In the genomic region with DNA sequence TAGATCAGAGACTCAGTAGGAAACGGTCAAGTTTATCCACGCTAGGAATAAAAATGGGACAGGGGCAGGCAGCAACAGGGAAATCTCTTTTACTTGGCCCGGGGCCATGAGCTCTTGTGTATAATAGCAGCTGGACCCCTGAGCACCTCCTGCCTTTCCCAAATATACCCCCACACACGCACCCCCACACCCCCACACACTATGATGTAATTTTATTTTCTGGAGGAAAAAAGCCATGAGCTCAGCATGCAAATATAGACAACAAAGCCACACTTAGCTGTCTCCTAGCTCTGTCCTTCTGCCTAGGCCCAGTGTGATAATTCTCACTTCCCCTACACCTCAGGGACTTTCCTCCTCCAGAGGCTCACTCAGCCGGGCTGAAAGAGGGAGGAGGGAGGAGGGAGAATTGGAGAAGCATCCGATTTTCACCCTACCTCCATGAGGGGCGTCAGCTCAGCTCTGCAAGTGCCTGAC, we compare ENCODE assay signal across 9 mouse cellular contexts. TPM values are rescaled to one million over a fixed set of nuclear protein-coding genes. Genes with fewer than 3 reads are reported as not detected.
A peak's percentile ranks its signal among the peaks of the same experiment; 100 is the strongest.
DNase-seq lines count a peak whose midpoint lies in the region; ATAC-seq and TF ChIP-seq lines count a peak whose summit lies in the region.
"Had no signal": no experiment of that assay in that cellular context is flagged by ENCODE, and none has a peak within 500 bp of the region (broad histone marks: within the 10 kb centered on the region; RNA-seq: fewer than 3 reads in every experiment).

No protein-coding gene starts in this region.

- peak; percentile 39 to 46 for DNase-seq in layer of hippocampus, adult 2 months (ENCODE audit: low spot score in 2 of 2)
- DNase-seq in layer of hippocampus, adult 8-10 months (ENCODE audit: low spot score in 2 of 2), result no peak
- peak; percentile 45 to 60 for DNase-seq in cerebellum, adult 18-20 months
- DNase-seq in left cerebral cortex, postnatal 14 days (ENCODE audit: low spot score in 2 of 2), result peak; percentile 55 to 65
- DNase-seq in ovary, postnatal 36 days (ENCODE audit: low spot score), result no peak
- DNase-seq in urinary bladder, adult 2 months (ENCODE audit: low spot score), result no peak

- ATAC-seq in forebrain, embryonic 15.5 days (replicated peaks), result peak; percentile 3; the same call in 1 of the 2 replicates
- no peak for ATAC-seq in neural tube, embryonic 12.5 days (ENCODE audit: low FRiP score, low read depth)

- intact Hi-C loops in left cerebral cortex, postnatal 14 days (cut with DNase I), result no loop called here

- peak overlapping the region; percentile 95 for H3K27ac ChIP-seq in layer of hippocampus, adult 2 months
- peak overlapping the region; percentile 98 for H3K27ac ChIP-seq in forebrain, embryonic 15.5 days (replicated peaks)
- no peak overlapping the region for H3K27ac ChIP-seq in neural tube, embryonic 12.5 days

- peak overlapping the region; percentile 83 for H3K4me2 ChIP-seq in forebrain, embryonic 15.5 days (replicated peaks)
- peak overlapping the region; percentile 77 for H3K4me2 ChIP-seq in neural tube, embryonic 12.5 days (replicated peaks)

- H3K9me3 ChIP-seq in forebrain, embryonic 15.5 days, result no peaks in the 10 kb centered on the region
- no peaks in the 10 kb centered on the region for H3K9me3 ChIP-seq in neural tube, embryonic 12.5 days

- TF ChIP-seq CTCF in layer of hippocampus, adult 2 months (conservative IDR thresholded peaks at IDR 0.05), result no peak

- 8% methylated on average over 7 of the region's 7 CpGs for WGBS in forebrain, embryonic 15.5 days
- WGBS in neural tube, embryonic 12.5 days, result 15% methylated on average over 7 of the region's 7 CpGs

- peaks cover 51% of the 10 kb centered on the region for H3K4me1 ChIP-seq in forebrain, embryonic 15.5 days
- H3K4me1 ChIP-seq in neural tube, embryonic 12.5 days, result peaks cover 53% of the 10 kb centered on the region

- no peaks in the 10 kb centered on the region for H3K27me3 ChIP-seq in forebrain, embryonic 15.5 days
- H3K27me3 ChIP-seq in neural tube, embryonic 12.5 days (replicated peaks), result no peaks in the 10 kb centered on the region

- H3K9ac ChIP-seq in forebrain, embryonic 15.5 days (replicated peaks), result peak overlapping the region; percentile 93
- H3K9ac ChIP-seq in neural tube, embryonic 12.5 days, result peak overlapping the region; percentile 85

- no peaks in the 10 kb centered on the region for H3K36me3 ChIP-seq in forebrain, embryonic 15.5 days
- H3K36me3 ChIP-seq in neural tube, embryonic 12.5 days, result no peaks in the 10 kb centered on the region; the same call in 1 of the 2 replicates

- H3K4me3 ChIP-seq in layer of hippocampus, adult 2 months, result peak overlapping the region; percentile 98
- peak overlapping the region; percentile 72 for H3K4me3 ChIP-seq in forebrain, embryonic 15.5 days
- H3K4me3 ChIP-seq in neural tube, embryonic 12.5 days, result no peak overlapping the region

RNA-seq across cellular contexts. Expression of a gene that starts 0.5 kb away (rescaled TPM):
- total RNA-seq in layer of hippocampus, adult 2 months (2021), result 100 to 1,000 TPM; 421 to 428 TPM
- 100 to 1,000 TPM; 445 to 463 (median 462) TPM for total RNA-seq in layer of hippocampus, adult 8-10 months (2022)
- 462 and 488 TPM in 2 replicates for polyA plus RNA-seq in forebrain, embryonic 15.5 days (2015; fragmentation: Nextera tagmentation; extraction: Ambion mirVana)
- total RNA-seq in left cerebral cortex, postnatal 14 days (2021), result 100 to 1,000 TPM; 377 to 379 TPM
- polyA plus RNA-seq in neural tube, embryonic 12.5 days (2016; fragmentation: Nextera tagmentation; extraction: Ambion mirVana), result 293 and 305 TPM in 2 replicates
- polyA plus RNA-seq in urinary bladder, adult 2 months (2012; rRNA removed), result 165 and 166 TPM in 2 replicates

RNA-seq across cellular contexts. Expression of a gene that starts 12.5 kb away (rescaled TPM):
- under 1 TPM; 0.37 to 0.51 TPM for total RNA-seq in layer of hippocampus, adult 2 months (2021)
- total RNA-seq in layer of hippocampus, adult 8-10 months (2022), result under 1 TPM in 3 of 4 experiments, not detected in 1; 0.67 to 0.91 (median 0.78) TPM
- 6.2 and 6.4 TPM in 2 replicates for polyA plus RNA-seq in forebrain, embryonic 15.5 days (2015; fragmentation: Nextera tagmentation; extraction: Ambion mirVana)
- under 1 TPM in 1 of 2 experiments, not detected in 1; 0.55 TPM for total RNA-seq in left cerebral cortex, postnatal 14 days (2021)
- polyA plus RNA-seq in neural tube, embryonic 12.5 days (2016; fragmentation: Nextera tagmentation; extraction: Ambion mirVana), result 2.1 TPM in 2 replicates
- polyA plus RNA-seq in urinary bladder, adult 2 months (2012; rRNA removed), result 3.2 and 3.3 TPM in 2 replicates

RNA-seq across cellular contexts. Expression of a gene that starts 51.1 kb away (rescaled TPM):
- total RNA-seq in layer of hippocampus, adult 2 months (2021), result not detected
- not detected for total RNA-seq in layer of hippocampus, adult 8-10 months (2022)
- polyA plus RNA-seq in forebrain, embryonic 15.5 days (2015; fragmentation: Nextera tagmentation; extraction: Ambion mirVana), result 0.09 and 0.10 TPM in 2 replicates
- not detected for total RNA-seq in left cerebral cortex, postnatal 14 days (2021)
- not detected in 2 replicates for polyA plus RNA-seq in neural tube, embryonic 12.5 days (2016; fragmentation: Nextera tagmentation; extraction: Ambion mirVana)
- polyA plus RNA-seq in urinary bladder, adult 2 months (2012; rRNA removed), result not detected in 2 replicates
- total RNA-seq: layer of hippocampus, postnatal 10 days had no signal

RNA-seq across cellular contexts. Expression of a gene that starts 54.3 kb away (rescaled TPM):
- total RNA-seq in layer of hippocampus, adult 2 months (2021), result 100 to 1,000 TPM; 255 to 257 TPM
- total RNA-seq in layer of hippocampus, adult 8-10 months (2022), result 100 to 1,000 TPM; 226 to 260 (median 236) TPM
- polyA plus RNA-seq in forebrain, embryonic 15.5 days (2015; fragmentation: Nextera tagmentation; extraction: Ambion mirVana), result 137 and 162 TPM in 2 replicates
- 100 to 1,000 TPM; 231 to 244 TPM for total RNA-seq in left cerebral cortex, postnatal 14 days (2021)
- 165 and 171 TPM in 2 replicates for polyA plus RNA-seq in neural tube, embryonic 12.5 days (2016; fragmentation: Nextera tagmentation; extraction: Ambion mirVana)
- 54.7 and 60.0 TPM in 2 replicates for polyA plus RNA-seq in urinary bladder, adult 2 months (2012; rRNA removed)

RNA-seq across cellular contexts. Expression of a gene that starts 59.3 kb away (rescaled TPM):
- 100 to 1,000 TPM; 114 to 116 TPM for total RNA-seq in layer of hippocampus, adult 2 months (2021)
- total RNA-seq in layer of hippocampus, adult 8-10 months (2022), result 100 to 1,000 TPM; 111 to 123 (median 119) TPM
- 104 and 109 TPM in 2 replicates for polyA plus RNA-seq in forebrain, embryonic 15.5 days (2015; fragmentation: Nextera tagmentation; extraction: Ambion mirVana)
- total RNA-seq in left cerebral cortex, postnatal 14 days (2021), result 100 to 1,000 TPM; 101 to 109 TPM
- polyA plus RNA-seq in neural tube, embryonic 12.5 days (2016; fragmentation: Nextera tagmentation; extraction: Ambion mirVana), result 127 and 128 TPM in 2 replicates
- 115 and 118 TPM in 2 replicates for polyA plus RNA-seq in urinary bladder, adult 2 months (2012; rRNA removed)

Comparison
In these comparisons a context has a peak if more than half of its experiments do, and no peak if none do; other contexts are left out.
1. DNase-seq: peak in layer of hippocampus, adult 2 months (2 of 2), cerebellum, adult 18-20 months (2 of 2) and left cerebral cortex, postnatal 14 days (2 of 2); none in layer of hippocampus, adult 8-10 months (0 of 2), ovary, postnatal 36 days (single experiment) and urinary bladder, adult 2 months (single experiment).